Mouse (Mus musculus) right cerebral cortex, postnatal 10 days (tissue): ENCODE data around the gene Odaph.
A peak's percentile ranks its signal among the peaks of the same experiment; 100 is the strongest.

ENCODE experiments used
- DNase-seq, 2 experiments: peaks; one replicate each; pipeline ENCODE4 v3.0.0; 2021; ENCODE audit warnings: low spot score in 2 of 2

Odaph gene

GRCm38 (mm10) chr5:91989261-91989660 lies 2.0 kb downstream of the Odaph start:
- no peak for DNase-seq

DNA sequence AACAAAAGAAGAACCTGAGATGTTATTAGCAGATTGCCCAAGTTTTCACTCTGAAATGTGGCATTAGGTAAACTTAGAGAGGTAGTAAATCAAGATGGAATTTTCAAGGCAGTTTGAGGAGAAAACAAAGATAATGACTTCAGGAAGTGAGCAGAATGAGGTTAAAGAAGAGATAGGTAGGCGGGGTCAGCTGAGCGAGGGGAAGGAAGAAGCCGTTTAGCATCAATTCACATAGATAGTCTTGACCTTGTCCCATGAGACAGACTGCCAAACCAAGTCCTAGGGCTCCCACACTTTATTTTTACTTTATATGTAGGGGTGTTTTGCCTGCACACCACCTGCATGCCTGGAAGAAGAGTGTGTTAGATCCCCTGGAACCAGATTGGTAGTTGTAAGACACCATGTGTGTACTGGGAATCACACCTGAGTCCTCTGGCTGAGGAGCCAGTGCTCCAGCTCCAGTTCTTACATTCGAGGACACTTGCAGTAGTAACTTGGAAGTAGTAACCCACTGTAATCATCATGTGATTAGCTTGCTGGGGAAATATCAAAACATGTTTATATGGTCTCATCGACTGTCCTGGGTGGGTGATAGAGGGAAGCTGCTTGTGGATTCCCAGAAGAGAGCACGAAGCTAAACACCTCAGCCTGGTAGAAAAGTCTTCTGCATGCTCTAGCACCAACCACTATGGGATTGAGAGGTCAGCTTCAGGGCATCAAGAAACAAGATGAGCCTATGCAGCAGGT lies 4.1 kb downstream of the Odaph start:
- DNase-seq = no peak

- DNase-seq = no peak
Measured at GRCm38 (mm10) chr5:91993061-91993460, 5.8 kb downstream of the Odaph start.

GRCm38 (mm10) chr5:91994546-91994945 lies 7.3 kb downstream of the Odaph start:
- DNase-seq = peak in 1 of 2 experiments; percentile 41

DNA sequence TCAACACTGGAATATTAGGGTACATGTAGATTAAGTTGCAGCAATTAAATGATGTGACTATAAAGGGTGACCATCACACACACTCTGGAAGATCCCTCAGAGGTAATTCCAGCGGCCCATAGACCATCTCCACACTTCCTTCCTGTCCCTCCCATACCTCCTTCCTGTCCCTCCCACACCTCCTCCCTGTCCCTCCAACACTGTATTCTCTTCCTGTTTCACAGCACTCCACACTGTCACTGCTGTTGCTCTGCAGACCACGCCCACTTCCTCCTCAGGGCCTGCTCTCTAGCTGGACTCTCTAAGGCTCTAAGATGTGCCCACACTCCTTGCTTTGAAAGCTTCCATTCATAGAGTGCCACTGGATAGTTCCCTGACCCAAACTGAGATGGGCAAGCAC lies 13.5 kb downstream of the Odaph start:
- no peak for DNase-seq

GRCm38 (mm10) chr5:92003011-92003410 lies 15.7 kb downstream of the Odaph start:
- no peak for DNase-seq

- no peak for DNase-seq
Measured at GRCm38 (mm10) chr5:92009827-92010226, 22.6 kb downstream of the Odaph start.

DNA sequence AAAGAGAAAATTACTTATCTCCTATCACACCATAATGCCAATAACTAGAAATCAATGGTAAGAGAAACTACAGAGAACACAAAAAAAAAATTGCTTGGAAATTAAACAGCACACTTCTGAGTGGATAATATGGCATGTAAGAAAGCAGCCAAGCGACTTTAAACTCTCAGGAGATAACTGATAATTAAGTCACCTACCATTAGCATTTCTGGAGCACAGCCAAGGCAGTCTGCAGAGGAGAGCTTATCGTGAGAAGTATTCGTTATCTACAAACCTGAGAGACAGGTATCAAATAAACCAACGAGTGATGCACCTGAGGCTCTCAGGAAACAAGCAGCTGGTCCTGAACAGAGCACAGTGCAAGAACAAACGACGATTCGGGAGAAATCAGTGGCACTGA lies 24.5 kb downstream of the Odaph start:
- DNase-seq = no peak

GRCm38 (mm10) chr5:92019960-92020359 lies 32.7 kb downstream of the Odaph start:
- DNase-seq = no peak

DNA sequence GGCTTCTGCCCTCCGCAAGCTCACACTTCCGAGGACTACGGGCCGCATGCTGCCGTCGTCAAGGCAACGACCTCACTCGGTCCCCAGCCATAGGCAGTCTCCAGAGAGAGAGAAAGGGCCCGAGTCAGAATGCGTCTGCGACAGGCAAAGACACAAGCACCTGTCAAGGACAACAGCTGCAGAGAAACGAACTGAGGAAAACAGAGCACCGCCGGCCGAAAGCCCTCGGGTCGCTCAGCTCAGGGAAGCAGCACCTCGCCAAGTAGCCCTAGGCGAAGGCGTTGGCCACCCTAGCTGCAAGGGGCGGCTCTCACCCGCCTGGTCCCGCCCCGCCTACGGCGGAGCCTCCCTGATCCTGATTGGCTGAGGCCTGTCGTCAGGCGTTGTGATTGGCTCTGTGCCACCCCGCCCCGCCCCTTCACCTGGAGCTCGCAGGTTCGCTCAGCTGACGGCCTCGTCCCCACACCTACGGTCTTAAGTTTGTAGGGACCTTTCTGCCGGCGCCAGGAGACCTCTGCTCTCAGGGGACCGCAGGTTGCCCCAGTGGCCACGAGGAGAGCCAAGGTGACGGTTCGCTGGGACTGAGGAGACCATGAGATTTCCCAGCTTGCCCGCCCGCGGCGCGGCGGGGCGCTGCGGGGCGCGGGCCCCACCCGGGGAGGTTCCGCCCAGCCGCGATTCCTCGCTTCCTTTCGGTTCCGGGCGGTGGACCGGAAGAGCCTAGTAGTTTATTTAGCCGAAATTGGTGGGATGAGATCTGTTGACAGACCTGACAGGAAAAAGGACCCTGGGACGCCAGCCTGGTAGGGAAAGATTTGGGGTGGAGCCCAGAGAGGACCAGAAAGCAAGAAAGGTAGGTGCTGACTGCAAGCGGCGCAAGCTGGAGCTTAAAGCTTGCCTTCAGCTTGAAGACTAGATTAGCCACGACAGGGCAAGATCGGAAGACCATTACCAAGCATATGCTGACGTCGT lies 55.4 kb downstream of the Odaph start:
- DNase-seq = peak; percentile 96

DNA sequence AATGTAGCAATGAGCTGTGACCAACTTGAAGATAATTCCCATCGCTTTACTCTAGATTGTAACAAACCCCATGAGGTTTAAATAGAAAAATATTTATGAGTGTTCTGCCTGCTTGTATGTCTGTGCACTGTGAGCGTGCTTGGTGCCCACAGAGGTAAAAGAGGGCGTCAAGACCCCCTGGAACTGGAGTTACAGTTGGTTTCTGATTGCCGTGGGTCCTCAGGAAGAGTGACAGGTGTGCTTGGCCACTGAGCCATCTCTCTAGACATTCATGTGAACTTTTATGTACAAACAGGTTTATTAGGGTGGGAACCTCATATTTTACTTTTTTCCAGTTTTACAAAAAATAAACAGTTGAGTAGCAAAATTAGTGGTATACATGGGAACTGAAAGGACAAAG lies 56.5 kb downstream of the Odaph start, which contains the start of gene Cdkl2:
TSS of gene Cdkl2 (minus strand) at position 101 of the 400 bp plus-strand sequence.
- DNase-seq = no peak
